Mouse (Mus musculus): Measurements from ENCODE around the gene Lin28b.

Lin28b gene

DNA sequence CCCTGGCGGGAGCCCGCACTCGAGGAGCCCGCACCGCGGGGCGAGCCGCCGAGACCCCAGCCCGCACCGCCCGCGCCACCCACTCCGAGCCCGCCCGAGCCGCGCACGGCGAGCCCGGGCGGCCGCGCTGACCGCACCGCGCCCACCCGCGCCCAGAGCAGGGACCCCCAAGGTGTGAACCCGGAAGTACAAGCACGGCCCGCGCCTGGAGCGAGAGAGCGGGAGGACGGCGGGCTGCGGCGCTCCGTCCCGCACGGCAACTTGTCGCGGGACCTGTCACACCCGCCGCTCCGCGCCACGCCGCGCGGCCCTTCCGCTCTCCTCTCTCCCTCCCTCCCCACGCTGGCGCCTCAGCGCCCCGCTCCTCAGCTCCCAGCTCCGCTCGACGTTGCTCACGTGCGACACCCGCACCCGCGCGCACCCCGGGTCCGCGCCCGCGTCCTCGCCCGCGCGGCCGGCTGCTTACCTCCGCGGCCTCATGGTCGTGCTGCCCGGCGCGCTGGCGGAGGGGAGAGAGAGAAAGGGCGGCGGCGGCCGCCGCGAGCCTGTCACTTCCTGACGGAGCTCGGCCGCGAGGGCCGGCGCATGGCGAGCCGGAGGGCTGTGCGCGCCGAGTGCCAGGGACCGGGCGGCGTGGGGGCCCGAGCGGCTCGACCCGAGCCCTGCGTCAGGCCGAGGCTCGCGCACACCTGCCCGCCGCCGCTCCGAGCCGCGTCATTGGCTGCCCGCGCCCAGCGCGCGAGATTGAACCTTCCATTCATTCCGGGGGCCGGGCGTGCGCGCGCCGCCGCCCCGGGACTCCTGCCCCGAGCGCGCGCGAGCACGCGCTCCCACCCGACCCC lies at the start of gene Lin28b:
Gene Lin28b, minus strand, starts transcription at position 635 of the 842 bp plus-strand sequence.
- in situ Hi-C loops (cut with MboI, MseI) = no loop called here

DNA sequence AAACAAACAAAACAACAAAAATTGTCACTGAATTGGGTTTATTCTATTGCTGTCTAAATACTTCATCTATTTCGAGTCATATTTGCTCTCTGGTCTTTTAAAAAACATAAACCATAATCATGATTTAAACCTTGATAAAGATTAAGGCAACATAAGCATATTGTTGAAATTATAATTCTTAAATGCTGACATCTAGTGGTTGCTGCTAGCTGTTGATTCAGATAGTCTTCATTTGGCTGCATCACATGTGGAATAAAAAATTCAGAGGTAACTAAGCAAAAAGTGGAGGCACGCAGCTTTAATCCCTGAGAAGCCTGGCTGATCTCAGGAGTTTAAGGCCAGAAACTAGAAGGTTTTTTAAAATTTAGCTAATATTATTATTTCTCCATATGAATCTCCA lies 25.6 kb upstream of the Lin28b start:
- in situ Hi-C loops (cut with MboI, MseI) = loop anchor here (10.0 kb wide), 1 partner anchor 587 kb away; no protein-coding TSS in a partner anchor

DNA sequence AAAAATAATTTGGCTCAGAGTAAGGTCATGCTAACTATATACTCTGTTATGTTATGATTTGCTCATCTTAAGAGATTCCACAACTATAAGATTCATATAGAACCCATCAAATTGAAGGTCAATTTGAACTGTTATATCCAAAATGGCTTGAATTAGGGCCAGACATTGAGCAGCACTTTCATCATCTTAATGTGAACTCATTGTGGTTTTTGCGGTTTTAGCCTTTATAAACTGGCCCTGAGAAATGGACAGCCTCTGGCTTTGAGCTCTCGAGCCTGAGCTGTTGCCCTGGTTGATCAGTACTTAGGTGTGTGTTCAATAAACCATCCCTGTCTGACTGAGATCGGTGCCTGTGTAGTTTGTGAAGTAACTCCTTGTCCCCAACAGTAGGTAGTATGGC lies 24.5 kb upstream of the Lin28b start:
- in situ Hi-C loops (cut with MboI, MseI) = loop anchor here (10.0 kb wide), 1 partner anchor 586 kb away; no protein-coding TSS in a partner anchor

DNA sequence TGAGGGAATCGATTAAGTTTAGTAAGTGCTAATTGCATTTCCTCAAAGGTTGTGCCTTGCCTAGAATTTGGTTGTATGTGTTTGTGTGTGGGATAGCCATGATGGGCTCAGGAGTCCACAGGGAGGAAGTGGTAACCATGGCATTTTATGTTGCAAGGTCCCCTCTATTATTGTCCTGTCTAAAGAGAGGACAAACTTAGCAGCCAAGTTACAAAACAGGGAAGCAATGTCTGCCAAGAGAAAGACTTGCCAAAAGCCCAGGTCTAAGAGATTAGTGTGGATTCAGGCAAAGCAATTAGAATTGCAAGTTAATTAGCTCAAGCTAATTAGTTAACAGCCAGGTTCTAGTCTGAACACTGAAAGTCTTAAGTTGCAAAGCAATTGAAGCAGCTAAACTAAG lies 14.1 kb upstream of the Lin28b start:
- in situ Hi-C loops (cut with MboI, MseI) = no loop called here

DNA sequence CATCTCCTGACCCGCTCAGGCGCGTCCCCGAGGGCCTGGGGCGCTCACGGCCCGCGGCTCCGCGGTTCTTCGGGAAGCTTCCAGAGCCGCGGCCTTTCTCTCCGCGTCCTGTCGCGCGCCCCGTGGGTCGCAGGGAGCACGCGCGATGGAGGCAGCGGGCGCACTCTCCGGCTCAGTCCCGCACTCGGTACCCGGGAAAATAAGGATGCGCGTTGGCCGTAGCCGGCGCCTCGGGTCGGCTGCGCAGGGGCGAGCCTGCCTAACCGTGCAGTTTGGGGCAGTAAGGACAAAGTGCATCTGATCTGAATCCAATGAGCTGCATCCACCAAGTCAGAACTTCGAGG lies 380 bp upstream of the Lin28b start:
- in situ Hi-C loops (cut with MboI, MseI) = no loop called here

DNA sequence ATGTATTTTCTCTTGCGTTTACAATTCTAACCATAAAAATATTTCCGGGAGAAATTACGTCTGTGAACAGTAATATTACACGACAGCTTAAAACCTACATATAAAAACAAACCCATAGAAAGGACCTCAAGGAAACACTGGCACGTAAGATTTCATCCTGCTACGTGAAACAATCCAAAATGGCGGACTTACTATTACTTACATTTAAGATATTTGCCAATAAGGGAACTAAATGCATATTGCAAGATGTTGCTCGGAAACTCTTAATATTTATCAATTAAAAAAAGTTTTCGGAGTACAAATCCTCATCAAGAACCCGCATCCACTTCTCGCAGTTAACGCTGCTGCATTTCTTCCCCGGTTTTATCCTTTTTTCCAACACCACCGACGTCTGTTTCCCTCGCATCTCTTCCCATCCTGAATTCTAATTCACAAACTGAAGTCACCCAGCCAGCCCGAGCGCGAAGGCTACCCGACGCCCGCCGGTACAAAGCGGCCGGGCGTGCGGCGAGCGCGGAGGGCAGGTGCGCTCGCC lies 902 bp downstream of the Lin28b start:
- in situ Hi-C loops (cut with MboI, MseI) = no loop called here

DNA sequence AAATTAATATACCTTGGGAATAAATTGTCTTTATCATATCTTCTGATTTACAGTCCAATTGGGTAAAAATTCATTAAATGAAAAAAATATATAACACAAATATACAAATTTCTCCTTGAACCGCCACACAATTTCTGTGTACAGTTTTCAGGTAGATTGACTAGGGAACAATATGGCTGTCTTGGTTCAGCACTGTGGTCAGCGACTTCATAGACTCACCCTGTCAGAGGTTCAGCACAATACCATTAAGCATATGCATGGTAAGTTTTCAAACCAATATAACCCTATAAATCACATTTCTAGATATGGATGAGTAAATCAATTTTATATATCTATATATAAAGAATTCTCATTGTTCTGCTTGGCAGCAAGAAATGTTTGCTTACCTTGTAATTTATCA lies 3.0 kb downstream of the Lin28b start:
- in situ Hi-C loops (cut with MboI, MseI) = no loop called here

DNA sequence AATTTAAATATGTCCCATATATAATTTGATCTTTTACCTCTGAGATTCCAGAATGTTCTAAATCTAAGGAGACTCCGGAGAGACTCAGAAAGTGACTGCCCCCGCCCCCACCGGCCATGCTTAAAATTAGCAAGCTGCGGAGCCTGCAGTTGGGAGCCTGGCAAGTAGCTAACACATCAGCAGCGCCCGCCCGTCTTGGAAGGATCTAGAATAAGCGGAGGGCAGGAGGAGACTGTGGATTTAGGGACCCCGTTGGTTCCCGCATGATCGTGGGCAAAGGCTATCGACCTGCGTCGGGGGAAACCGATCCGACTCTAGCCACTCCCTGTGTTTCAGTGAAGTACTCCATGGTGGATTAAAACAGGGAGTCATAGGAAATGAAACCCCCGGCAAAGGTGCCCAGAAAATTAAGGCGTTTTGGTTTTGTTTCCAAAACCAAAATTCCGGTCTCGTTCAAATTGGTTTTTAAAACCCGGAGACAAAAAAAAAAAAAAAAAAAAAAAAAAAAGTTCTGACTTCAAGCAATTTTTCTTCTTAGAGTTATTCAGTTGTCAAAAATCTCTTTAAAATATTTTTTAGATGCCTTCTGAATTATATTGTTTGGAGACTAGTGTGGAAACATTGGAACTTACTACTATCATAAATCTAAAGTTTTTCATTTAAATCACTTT lies 12.4 kb downstream of the Lin28b start:
- in situ Hi-C loops (cut with MboI, MseI) = no loop called here

DNA sequence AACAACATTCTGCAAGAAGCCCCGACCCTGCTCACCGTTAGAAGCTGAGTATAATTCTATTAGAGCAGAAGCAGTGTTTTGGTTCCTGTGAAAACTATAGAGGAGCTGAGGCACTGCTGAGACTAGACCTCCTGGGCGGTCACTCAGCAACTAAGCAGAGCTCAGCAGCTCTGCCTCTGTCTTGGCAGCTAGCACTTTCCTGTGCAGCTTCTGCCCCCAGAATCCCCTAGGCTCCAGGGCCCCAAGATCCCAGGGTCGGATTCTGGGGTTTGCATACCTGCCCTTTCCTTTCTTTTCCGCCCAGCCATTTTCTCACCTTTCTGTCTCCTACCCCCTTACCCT lies 13.1 kb downstream of the Lin28b start:
- in situ Hi-C loops (cut with MboI, MseI) = no loop called here

DNA sequence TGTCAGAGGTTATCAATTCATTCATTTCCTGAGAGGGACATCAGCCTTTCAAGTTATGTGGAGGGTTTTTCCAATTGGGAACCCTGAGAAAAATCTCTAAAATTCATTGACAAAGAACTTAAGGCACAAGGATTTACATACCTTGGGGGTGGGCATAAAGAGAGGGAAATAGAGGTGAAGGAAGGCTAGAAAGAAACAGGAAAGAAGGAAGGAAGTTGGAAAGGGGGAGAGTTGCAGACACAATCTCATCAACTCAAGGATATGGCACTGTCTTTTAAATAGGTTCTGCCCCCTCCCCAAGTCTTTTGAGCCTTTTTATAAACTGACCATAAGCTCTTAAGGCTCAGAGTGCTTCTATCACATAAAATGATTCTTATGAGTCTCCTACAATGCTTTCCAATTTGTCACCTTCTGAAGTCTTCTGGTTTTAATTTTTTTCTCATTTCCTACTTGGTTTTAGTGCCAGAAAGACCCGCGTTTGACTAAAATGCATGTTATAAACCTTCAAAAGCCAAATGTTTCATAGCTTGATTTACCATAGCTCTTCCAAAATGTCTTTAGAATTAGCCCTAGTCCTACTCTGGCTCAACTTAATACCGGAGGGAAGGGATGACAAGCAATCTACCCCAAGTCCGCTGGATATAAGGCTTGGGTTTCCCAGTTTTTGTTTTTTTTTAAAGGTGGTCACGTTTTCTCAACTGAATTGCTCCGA lies 13.6 kb downstream of the Lin28b start:
- in situ Hi-C loops (cut with MboI, MseI) = no loop called here

DNA sequence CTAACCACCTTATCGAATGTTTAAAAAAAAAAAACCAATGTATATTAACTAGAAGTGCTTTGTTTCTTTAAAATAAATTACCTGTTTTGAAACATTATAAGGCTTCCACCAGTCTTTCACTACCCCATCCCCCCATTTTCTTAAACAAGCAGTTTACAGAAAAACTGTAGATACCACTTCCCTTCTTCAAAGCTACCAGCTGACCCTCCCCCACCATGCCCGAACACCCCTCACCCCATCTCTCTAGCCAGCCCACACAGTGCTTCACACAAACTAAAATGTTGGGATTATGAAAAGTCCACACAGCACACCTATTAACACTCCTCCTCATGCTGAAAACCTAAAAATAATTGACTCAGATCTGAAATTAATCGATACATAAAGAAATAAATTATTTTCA lies 14.9 kb downstream of the Lin28b start:
- in situ Hi-C loops (cut with MboI, MseI) = no loop called here

DNA sequence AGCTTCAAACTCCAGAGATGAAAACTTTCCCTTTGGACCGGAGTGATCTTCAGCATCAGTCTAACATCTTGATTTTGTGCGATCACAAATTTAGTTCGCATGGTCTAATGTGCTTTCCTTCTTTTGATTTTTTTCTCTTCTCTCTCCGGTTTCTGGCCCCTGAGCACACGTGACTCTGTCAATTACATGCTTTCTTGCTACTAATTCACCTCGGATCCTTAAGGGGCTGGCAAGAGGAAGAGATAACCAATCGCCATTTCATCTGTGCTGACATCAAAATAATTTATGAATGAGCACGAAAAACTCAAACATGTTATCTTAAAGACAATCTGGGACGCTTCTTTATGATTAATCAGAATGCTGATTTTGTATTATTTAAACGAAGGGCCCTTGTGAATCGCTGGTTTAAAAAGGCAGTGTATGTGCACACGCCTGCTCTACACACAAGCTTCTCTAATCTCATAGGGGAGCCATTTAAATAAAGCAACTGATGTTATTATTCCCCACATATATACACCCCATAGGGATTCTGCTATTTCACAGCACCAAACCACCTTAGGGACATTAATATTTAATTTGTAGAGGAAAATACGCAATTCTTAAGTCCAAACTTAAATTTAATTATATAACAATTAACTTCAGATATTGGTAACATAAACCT lies 16.0 kb downstream of the Lin28b start:
- in situ Hi-C loops (cut with MboI, MseI) = no loop called here

DNA sequence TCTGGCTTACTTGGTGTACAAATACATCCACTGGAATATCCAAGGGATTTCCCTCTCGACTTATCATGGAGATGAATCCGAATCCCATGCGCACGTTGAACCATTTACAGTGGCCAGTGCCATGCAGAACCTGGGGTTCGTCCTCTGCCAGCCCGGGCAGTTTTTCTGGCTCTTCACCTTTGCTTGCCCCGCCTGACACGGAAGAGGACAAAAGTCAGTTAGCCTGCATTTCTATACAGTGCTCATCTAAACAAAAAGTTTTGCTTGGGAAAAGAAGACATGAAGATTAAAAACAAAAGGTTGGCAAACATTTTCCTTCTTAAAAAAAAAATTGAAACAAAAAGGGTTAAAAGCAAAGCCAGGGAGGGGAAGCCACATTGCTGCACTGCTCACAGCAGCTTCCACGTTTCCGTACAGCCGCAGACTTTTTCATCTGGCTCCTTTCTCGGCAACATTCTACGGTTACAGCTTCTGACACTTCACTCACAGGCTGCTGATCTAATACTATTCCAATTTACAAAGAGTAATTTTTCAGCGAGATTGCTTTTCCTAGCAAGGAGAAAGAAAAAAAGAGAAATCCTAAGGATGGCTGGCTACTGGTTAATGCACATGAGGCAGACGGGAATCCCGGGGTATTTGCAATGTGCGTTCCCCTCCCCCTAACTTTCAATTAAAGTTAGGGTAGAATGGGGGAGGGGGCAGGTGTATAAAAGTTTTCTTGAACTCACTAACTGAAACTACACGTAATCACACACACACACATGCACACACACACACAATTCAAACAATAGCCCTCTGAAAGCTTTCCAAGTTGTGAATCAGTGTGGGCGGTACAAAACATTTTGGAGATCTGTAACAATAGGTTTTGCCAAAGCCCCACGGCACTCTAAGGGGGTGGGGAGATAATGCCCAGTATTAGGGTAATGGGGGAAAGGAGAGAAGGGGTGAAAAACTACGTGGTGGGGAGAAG lies 16.9 kb downstream of the Lin28b start:
- in situ Hi-C loops (cut with MboI, MseI) = no loop called here

DNA sequence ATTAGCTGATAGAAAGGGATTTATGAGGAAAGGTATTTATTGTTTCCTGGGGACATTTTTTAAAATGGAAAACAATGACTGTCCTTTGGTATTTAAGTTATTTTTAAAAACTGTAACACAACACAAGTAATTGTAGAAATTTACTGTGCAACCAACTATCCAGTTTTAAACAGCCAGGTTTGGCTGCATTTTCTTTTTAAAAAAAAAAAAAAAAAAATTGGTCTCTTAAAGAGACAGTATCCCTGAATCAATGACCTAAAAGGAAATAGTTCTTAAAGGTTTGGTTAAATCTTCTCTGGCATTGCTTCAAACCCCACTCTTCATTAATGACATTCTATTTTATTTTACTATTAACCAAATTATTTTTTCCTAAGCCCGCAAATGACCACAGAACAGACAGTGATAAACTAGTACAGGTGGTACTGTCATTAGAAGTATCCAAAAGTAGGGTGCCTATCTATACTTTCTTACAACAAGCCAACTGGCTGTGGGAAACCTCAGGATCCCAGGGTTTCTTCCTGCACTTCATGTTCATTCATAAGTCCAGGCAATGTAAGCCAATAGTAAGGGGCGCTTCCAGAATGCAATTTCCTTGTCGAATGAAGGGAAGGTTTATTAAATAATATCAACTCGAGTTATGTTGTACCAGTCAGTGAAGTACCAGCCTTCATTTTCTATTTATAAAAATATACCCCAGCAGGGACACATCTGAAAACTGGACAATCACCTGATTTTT lies 17.8 kb downstream of the Lin28b start:
- in situ Hi-C loops (cut with MboI, MseI) = no loop called here

DNA sequence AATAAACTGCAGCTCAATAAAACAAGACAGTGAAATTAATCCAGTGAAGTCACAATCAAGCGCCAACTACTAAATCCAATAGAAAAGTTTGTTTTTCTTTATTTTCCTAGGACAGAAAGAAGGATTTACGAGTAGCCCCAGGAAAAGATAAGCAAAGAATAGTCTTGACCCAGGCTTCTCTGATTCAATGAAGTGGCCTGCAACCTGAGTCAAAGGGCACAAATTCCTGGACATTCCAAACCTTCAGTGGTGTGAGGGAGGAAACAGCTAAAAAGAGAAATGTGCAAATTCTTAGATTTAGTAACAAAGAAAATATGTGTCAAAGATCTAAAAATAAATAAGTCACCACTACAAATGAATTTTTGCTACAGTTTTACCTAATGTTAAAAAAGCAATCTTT lies 27.6 kb downstream of the Lin28b start:
- in situ Hi-C loops (cut with MboI, MseI) = no loop called here

DNA sequence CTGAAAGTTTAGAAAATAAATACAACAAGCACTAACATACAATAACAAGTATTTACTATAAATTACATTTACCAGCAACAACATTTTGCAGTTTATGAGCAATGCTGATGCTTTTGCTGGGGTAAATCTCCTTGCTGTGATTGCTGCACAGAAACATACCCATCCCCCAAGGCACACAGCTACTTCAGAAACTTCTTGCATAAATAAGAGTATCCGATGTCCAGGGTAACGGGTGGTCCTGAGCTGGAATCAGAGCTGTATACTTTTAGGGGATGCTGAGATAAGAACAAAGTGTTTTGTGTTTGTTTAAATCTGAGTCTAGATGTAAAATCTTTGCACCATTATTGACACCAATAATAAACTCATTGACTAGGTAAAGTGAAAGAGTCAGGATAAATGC lies 28.1 kb downstream of the Lin28b start:
- in situ Hi-C loops (cut with MboI, MseI) = no loop called here

DNA sequence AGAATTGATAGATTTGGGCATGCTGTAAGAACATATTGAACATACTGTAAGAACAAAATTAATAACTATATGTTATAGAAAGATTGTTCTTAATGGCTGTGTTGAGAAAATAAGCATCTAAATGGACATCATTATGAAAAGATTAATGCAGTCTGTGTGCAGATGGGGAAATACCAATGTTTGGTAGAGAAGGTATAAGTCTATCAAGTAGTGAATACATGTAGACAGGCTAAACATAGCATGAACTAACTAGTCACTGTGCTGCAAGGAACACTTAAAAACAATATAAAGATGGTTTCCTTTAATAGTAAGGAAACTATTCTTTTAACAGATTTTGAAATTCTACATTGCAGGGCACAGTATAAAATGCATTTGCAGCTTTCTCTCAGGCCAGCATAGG lies 39.6 kb downstream of the Lin28b start:
- in situ Hi-C loops (cut with MboI, MseI) = no loop called here

DNA sequence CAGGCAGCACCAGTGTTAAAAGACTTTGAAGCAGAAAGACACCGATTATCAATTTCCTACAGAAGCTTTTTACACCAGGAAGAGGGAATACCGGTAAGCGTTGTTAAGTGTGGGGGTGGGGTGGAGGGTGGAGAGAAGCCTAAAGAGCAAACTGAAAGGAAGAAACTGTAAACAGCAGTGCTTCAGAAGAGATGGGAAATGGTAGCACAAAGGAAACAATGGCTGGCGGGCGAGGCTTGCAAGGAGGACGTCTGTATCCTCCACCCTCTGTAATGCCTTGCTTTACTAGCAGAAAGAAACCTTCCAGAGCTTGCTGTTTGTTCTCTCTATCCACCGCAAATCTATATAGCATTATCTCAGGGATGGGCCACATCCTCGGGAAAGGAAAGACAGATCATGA lies 40.0 kb downstream of the Lin28b start:
- in situ Hi-C loops (cut with MboI, MseI) = no loop called here

DNA sequence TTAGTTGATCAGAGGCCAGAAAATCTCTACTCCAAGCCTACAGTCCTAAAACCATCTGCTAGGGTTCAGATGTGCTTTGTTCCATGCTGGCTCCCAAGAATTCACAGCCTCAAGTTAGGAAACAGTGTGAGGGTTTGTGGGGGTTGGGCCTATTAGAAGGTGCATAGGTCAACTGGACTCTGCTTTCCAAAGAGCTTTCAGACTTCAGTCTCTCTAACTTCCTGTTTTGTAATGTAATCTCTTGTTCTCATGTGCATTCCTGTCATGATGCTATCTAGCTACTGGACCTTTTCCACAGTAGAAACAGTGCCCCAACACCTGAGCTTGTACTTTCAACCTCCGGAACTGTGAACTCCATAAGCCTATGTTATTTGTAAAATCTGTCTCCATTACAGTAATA lies 63.8 kb downstream of the Lin28b start:
- in situ Hi-C loops (cut with MboI, MseI) = no loop called here

DNA sequence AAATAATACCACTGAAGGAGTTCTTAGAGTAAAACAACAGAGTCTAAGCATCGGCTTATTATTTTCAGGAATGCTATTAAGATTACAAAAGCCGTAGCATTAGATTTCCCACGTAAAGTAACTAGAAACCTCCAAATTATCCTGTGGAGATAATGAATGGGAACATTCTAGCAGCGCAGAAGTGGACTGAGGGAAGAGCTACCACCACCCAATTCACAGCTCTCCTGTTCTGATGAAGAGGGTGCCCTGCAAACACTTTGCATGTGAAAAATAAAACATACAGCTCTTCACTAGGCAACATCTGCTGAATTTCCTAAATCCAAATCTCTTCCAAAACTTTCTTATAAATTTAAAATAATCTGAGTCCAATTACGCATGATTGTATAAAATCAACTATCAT lies 74.1 kb downstream of the Lin28b start:
- in situ Hi-C loops (cut with MboI, MseI) = no loop called here
